Mouse (Mus musculus) limb, embryonic 15.5 days (tissue): ENCODE data around the gene Olfr1443. TPM values are rescaled to one million over a fixed set of nuclear protein-coding genes. Genes with fewer than 3 reads are reported as not detected.
"Not testable (repeated sequence)": the region's sequence is repeated elsewhere in the genome, so short reads cannot be mapped to it uniquely, and the experiment has no call there.

ENCODE experiments used
- ATAC-seq: fragments of 200-750 bp; cut with Nextera tagmentation; 2 replicates; pipeline ENCODE4 v1.8.0; 2017; ENCODE audit warnings: low read depth, moderate TSS enrichment; ENCODE audit not compliant: insufficient number of reproducible peaks, low FRiP score, low TSS enrichment
- H3K27ac ChIP-seq: fragments of 300-500 bp; sonication (generic); 2 replicates; pipeline ENCODE4 v1.5.1; 2015; ENCODE audit warnings: moderate library complexity, mild to moderate bottlenecking, inconsistent platforms
- H3K27me3 ChIP-seq: fragments of 300-500 bp; sonication (generic); 2 replicates; pipeline ENCODE4 v1.6.1; 2015; ENCODE audit warnings: inconsistent platforms
- H3K36me3 ChIP-seq: fragments of 300-500 bp; sonication (generic); 2 replicates; pipeline ENCODE4 v1.6.1; 2015; ENCODE audit warnings: inconsistent platforms
- H3K4me1 ChIP-seq: fragments of 300-500 bp; sonication (generic); 2 replicates; pipeline ENCODE4 v1.6.1; 2015; ENCODE audit warnings: inconsistent platforms
- H3K4me2 ChIP-seq: fragments of 300-500 bp; sonication (generic); 2 replicates; pipeline ENCODE4 v1.6.1; 2015; ENCODE audit warnings: mild to moderate bottlenecking, inconsistent platforms
- H3K4me3 ChIP-seq: fragments of 300-500 bp; sonication (generic); 2 replicates; pipeline ENCODE4 v1.5.1; 2015; ENCODE audit warnings: mild to moderate bottlenecking, inconsistent platforms
- H3K9ac ChIP-seq: fragments of 300-500 bp; sonication (generic); 2 replicates; pipeline ENCODE4 v1.6.1; 2015; ENCODE audit warnings: inconsistent platforms
- H3K9me3 ChIP-seq: fragments of 300-500 bp; sonication (generic); 2 replicates; pipeline ENCODE4 v1.6.1; 2016; ENCODE audit warnings: inconsistent platforms
- WGBS: fragments of 180-500 bp; shearing (Covaris S2); methylation state at CpG from one replicate; pipeline ENCODE4 v1.1.7; 2015; 5-methylcytosine and 5-hydroxymethylcytosine counted together
- polyA plus RNA-seq: library from polyadenylated mRNA; unstranded; fragments of >200 nt; fragmentation: Nextera tagmentation; extraction: Ambion mirVana; gene quantifications from 2 replicates; pipeline ENCODE4 v1.2.1, GENCODE M21; 2015

The Olfr1443 gene
- not detected in 2 replicates for polyA plus RNA-seq

DNA sequence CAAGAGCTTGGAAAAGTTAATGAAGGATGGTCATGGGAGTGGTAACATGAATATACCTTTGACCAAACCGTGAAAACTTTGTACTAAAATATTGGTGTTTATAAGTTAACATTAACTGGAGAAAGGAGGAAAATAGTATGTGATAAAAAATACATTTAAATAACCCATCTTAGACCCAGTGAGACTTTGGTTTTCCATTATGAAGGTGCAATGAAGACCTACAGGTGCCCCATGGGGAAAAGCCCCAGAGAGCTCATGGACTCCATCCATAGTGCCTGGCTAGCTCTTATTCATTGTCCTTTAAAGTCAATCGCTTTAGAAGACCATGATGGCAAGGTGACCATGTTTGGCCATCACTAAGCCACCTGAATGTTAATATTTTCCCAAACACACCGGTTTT lies at the start of gene Olfr1443:
Olfr1443 (plus strand) TSS at position 301 of the 400 bp plus-strand sequence.
- Histone ChIP-seq H3K27me3 (no peaks in the 10 kb centered on the region), H3K4me3 (no peak within 1 kb of the TSS), H3K27ac (no peak within 1 kb of the TSS), H3K9ac (no peak within 1 kb of the TSS), H3K4me2 (no peak within 1 kb of the TSS), H3K4me1 (no peaks in the 10 kb centered on the region), H3K9me3 (no peaks in the 10 kb centered on the region), H3K36me3 (no peaks in the 10 kb centered on the region)
- 74% methylated on average over 3 of the region's 3 CpGs for WGBS
- ATAC-seq, result no peak

GRCm38 (mm10) chr19:12633176-12633575 lies 44.7 kb upstream of the Olfr1443 start, which contains the start of gene Glyat:
TSS of gene Glyat (plus strand) at chr19:12633308.
- H3K27me3 ChIP-seq, result no peaks in the 10 kb centered on the region
- H3K4me1 ChIP-seq, result no peaks in the 10 kb centered on the region
- H3K36me3 ChIP-seq, result no peaks in the 10 kb centered on the region
- H3K9me3 ChIP-seq, result no peaks in the 10 kb centered on the region
- no peak within 1 kb of the TSS for H3K27ac ChIP-seq
- H3K4me3 ChIP-seq, result no peak within 1 kb of the TSS
- no peak within 1 kb of the TSS for H3K9ac ChIP-seq
- no peak within 1 kb of the TSS for H3K4me2 ChIP-seq
- 83% methylated on average over 4 of the region's 4 CpGs for WGBS
- ATAC-seq, result no peak

- no peaks in the 10 kb centered on the region for H3K4me1 ChIP-seq
- H3K36me3 ChIP-seq, result no peaks in the 10 kb centered on the region
- ATAC-seq, result no peak
- WGBS, result 83% methylated on average over 3 of the region's 3 CpGs
- no peak overlapping the region for H3K4me2 ChIP-seq
- no peak overlapping the region for H3K27ac ChIP-seq
- no peaks in the 10 kb centered on the region for H3K9me3 ChIP-seq
- H3K9ac ChIP-seq, result no peak overlapping the region
- H3K4me3 ChIP-seq, result no peak overlapping the region
- no peaks in the 10 kb centered on the region for H3K27me3 ChIP-seq
Measured at GRCm38 (mm10) chr19:12634259-12634658, 43.7 kb upstream of the Olfr1443 start.

DNA sequence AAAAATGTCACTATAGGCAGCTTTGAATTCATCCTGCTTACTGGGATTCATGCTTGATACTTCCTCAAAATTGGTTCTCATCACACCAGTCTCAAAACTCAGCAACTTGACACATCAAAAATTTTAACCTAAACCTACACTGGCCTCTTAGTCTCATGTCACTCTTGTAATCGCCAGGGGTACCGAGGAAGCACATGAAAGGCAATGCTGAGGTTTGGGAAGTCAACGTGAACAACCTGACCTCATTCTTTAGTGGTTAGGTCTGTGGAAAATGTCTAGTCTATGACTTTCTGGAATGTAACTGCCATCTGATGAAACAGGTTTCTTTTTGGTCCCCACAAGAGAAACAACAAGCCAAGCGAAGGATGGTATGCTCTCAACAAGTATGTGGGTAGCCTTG lies 42.9 kb upstream of the Olfr1443 start:
- WGBS, result 89% methylated on average over 4 of the region's 4 CpGs
- H3K9me3 ChIP-seq, result no peaks in the 10 kb centered on the region
- H3K36me3 ChIP-seq, result no peaks in the 10 kb centered on the region
- H3K4me3 ChIP-seq, result no peak overlapping the region
- ATAC-seq, result no peak
- no peak overlapping the region for H3K27ac ChIP-seq
- no peak overlapping the region for H3K9ac ChIP-seq
- no peak overlapping the region for H3K4me2 ChIP-seq
- no peaks in the 10 kb centered on the region for H3K27me3 ChIP-seq
- no peaks in the 10 kb centered on the region for H3K4me1 ChIP-seq

- Histone ChIP-seq H3K9me3 (no peaks in the 10 kb centered on the region), H3K4me2 (no peak overlapping the region), H3K9ac (no peak overlapping the region), H3K4me1 (no peaks in the 10 kb centered on the region), H3K27me3 (no peaks in the 10 kb centered on the region), H3K4me3 (no peak overlapping the region), H3K36me3 (no peaks in the 10 kb centered on the region), H3K27ac (no peak overlapping the region)
- ATAC-seq, result no peak
- WGBS, result 66% methylated on average over 3 of the region's 3 CpGs
Measured at GRCm38 (mm10) chr19:12636863-12637262, 41.0 kb upstream of the Olfr1443 start.

DNA sequence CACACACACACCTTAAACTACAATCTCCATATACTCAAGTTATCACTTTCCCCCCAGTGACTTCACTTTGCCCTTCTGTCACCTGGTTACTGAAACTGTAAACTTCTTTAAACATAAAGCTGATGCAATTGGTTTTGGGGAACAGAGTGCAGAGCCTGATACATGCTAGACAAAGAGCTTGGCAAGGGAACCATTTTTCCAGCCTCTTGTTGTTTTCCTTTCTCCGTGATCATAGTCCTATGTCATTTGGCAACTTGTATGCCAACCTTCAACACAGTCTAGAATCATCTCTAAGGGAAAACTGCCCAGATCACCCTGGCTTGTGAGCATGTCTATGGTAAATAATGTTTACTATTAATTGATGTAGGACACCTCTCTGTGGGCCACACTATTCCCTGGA lies 39.9 kb upstream of the Olfr1443 start:
- ATAC-seq, result no peak
- no peak overlapping the region for H3K27ac ChIP-seq
- H3K27me3 ChIP-seq, result no peaks in the 10 kb centered on the region
- H3K4me1 ChIP-seq, result no peaks in the 10 kb centered on the region
- H3K9ac ChIP-seq, result no peak overlapping the region
- no peaks in the 10 kb centered on the region for H3K9me3 ChIP-seq
- WGBS, result 90% methylated on average over 1 of the region's 1 CpGs
- H3K4me3 ChIP-seq, result no peak overlapping the region
- no peak overlapping the region for H3K4me2 ChIP-seq
- no peaks in the 10 kb centered on the region for H3K36me3 ChIP-seq

DNA sequence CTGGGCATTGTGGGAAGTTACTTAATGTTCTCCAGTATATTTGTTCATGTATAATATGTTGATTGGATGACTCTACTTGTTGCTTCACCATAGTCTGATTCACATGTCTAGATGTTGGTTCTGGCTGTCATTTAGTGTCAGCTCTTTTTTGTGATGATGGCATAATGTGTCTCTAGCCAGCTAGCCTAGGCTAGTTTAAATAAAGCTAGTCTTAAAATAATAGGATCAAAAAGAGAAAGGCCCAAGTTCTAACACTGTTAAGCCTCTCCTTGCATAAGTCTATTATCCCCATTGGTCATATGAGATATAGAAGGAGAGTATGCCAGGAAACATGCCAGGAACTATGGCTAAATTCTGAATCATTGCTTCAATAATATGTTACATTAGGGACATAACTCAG lies 28.4 kb upstream of the Olfr1443 start:
- Histone ChIP-seq H3K4me1 (no peaks in the 10 kb centered on the region), H3K4me2 (no peak overlapping the region), H3K9me3 (no peaks in the 10 kb centered on the region), H3K4me3 (no peak overlapping the region), H3K36me3 (no peaks in the 10 kb centered on the region), H3K27me3 (no peaks in the 10 kb centered on the region), H3K9ac (no peak overlapping the region), H3K27ac (no peak overlapping the region)
- no peak for ATAC-seq

DNA sequence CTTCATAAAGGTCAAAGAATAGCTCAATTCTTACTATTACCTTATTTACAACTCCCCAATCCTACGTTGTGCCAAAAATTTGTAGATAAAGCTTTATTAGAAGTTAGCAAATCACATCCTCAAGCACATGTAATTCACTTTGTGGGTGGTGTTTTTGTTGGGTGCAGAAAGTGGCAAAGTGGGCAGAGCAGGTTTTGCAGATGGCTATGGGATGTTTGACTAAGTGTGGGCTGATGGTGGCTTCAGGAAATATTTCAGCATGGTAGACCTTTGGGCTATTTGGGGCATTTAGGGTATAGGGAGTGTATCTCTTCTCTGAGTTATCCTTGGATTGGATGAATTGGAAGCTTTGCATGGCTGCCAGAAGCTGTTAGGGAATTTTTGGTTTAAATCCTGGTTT lies 11.8 kb upstream of the Olfr1443 start:
- Histone ChIP-seq H3K9me3 (no peaks in the 10 kb centered on the region), H3K9ac (no peak overlapping the region), H3K36me3 (no peaks in the 10 kb centered on the region), H3K27ac (no peak overlapping the region), H3K4me2 (no peak overlapping the region), H3K27me3 (no peaks in the 10 kb centered on the region), H3K4me3 (no peak overlapping the region), H3K4me1 (no peaks in the 10 kb centered on the region)
- WGBS, result 58% methylated on average over 1 of the region's 1 CpGs
- no peak for ATAC-seq

DNA sequence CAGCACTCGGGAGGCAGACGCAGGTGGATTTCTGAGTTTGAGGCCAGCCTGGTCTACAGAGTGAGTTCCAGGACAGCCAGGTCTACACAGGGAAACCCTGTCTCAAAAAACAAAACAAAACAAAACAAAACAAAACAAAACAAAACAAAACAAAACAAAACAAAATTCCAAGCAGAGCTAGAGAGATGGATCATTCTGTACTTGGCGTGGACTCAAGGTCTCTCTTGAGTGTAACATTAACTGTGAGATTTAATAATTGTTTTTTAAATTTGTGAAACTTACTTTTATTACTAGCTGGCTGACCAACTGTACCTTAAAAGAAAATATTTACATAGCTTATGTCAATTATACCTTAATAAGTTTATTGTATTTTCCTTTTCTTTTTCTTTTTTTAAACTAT lies 9.3 kb upstream of the Olfr1443 start:
- not testable (repeated sequence) for H3K4me2 ChIP-seq, H3K9ac ChIP-seq, H3K27ac ChIP-seq, H3K9me3 ChIP-seq, ATAC-seq, H3K27me3 ChIP-seq, H3K4me1 ChIP-seq, H3K4me3 ChIP-seq, H3K36me3 ChIP-seq
- WGBS, result 97% methylated on average over 3 of the region's 3 CpGs

DNA sequence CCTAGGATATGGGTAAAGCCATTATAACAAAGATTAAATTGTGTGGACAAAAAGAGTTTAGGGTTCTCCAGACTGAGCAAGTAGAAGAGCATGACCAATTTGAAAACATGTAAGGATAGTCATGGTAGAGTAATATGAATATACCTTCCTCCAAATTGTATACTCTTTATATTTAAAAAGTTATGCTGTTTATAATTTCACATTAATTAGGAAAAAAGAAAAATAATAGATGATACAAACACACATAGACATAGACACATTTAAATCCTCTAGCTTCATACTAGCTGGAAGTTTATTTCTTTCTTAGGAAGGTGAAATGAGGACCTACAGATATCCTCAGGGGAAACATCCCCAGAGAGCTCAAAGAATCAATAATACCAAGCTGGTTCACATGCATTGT lies 7.8 kb upstream of the Olfr1443 start, which contains the start of gene Olfr1442:
Olfr1442 (plus strand) TSS at position 301 of the 400 bp plus-strand sequence.
- no peak within 1 kb of the TSS for H3K27ac ChIP-seq
- no peak within 1 kb of the TSS for H3K4me3 ChIP-seq
- no peak within 1 kb of the TSS for H3K4me2 ChIP-seq
- no peaks in the 10 kb centered on the region for H3K9me3 ChIP-seq
- H3K4me1 ChIP-seq, result no peaks in the 10 kb centered on the region
- no peaks in the 10 kb centered on the region for H3K36me3 ChIP-seq
- no peak for ATAC-seq
- H3K27me3 ChIP-seq, result no peaks in the 10 kb centered on the region
- no peak within 1 kb of the TSS for H3K9ac ChIP-seq

DNA sequence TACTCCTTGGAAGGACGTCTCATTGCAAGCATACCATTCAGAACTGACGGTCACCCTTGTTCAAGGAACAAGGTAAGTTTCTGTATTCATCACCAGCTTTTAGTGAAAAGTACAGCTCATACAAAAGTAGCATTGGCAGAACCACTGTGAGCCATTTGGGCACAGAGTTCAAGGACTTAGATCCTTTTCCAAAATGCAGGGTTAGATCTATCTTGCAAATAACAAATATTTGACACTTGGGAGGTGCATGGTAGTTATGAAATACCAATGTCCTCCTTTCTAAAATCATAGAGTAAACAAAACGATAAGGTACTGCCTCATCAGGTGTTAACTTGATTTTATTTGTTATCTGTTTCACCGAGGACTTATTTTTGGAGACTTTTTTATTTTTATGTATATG lies 6.9 kb upstream of the Olfr1443 start:
- H3K4me3 ChIP-seq, result no peak overlapping the region
- no peak overlapping the region for H3K27ac ChIP-seq
- no peaks in the 10 kb centered on the region for H3K36me3 ChIP-seq
- no peaks in the 10 kb centered on the region for H3K4me1 ChIP-seq
- WGBS, result 88% methylated on average over 4 of the region's 4 CpGs
- H3K9me3 ChIP-seq, result no peaks in the 10 kb centered on the region
- H3K27me3 ChIP-seq, result no peaks in the 10 kb centered on the region
- no peak for ATAC-seq
- H3K4me2 ChIP-seq, result no peak overlapping the region
- no peak overlapping the region for H3K9ac ChIP-seq

- H3K27me3 ChIP-seq, result no peaks in the 10 kb centered on the region
- no peaks in the 10 kb centered on the region for H3K36me3 ChIP-seq
- no peak overlapping the region for H3K9ac ChIP-seq
- H3K4me1 ChIP-seq, result no peaks in the 10 kb centered on the region
- H3K4me2 ChIP-seq, result no peak overlapping the region
- no peak for ATAC-seq
- no peak overlapping the region for H3K4me3 ChIP-seq
- no peak overlapping the region for H3K27ac ChIP-seq
- no peaks in the 10 kb centered on the region for H3K9me3 ChIP-seq
Measured at GRCm38 (mm10) chr19:12684638-12685037, 6.7 kb downstream of the Olfr1443 start.

- no peak overlapping the region for H3K4me2 ChIP-seq
- no peak for ATAC-seq
- H3K9me3 ChIP-seq, result no peaks in the 10 kb centered on the region
- H3K9ac ChIP-seq, result no peak overlapping the region
- H3K4me1 ChIP-seq, result no peaks in the 10 kb centered on the region
- H3K27ac ChIP-seq, result no peak overlapping the region
- H3K4me3 ChIP-seq, result no peak overlapping the region
- no peaks in the 10 kb centered on the region for H3K27me3 ChIP-seq
- H3K36me3 ChIP-seq, result no peaks in the 10 kb centered on the region
Measured at GRCm38 (mm10) chr19:12685231-12685630, 7.3 kb downstream of the Olfr1443 start.
